Mouse (Mus musculus) limb, embryonic 14.5 days (tissue): ENCODE data around the gene Pxt1. TPM values are rescaled to one million over a fixed set of nuclear protein-coding genes. Genes with fewer than 3 reads are reported as not detected.

ENCODE experiments used
- ATAC-seq: fragments of 200-750 bp; cut with Nextera tagmentation; 2 replicates; pipeline ENCODE4 v1.8.0; 2017; ENCODE audit warnings: low read depth, moderate number of reproducible peaks, moderate TSS enrichment; ENCODE audit not compliant: low FRiP score
- DNase-seq: peaks from one replicate; pipeline ENCODE4 v3.0.0-alpha.2; 2015; ENCODE audit warnings: low spot score
- H3K27ac ChIP-seq: fragments of 300-500 bp; sonication (generic); replicated peaks from 2 replicates; pipeline ENCODE4 v1.5.1; 2014; ENCODE audit warnings: low read depth, mild to moderate bottlenecking, low read length, moderate library complexity, mixed read lengths
- H3K27me3 ChIP-seq: fragments of 300-500 bp; sonication (generic); 2 replicates; pipeline ENCODE4 v1.6.1; 2014; ENCODE audit warnings: low read length, mixed read lengths; ENCODE audit not compliant: control insufficient read depth, insufficient read depth
- H3K36me3 ChIP-seq: fragments of 300-500 bp; sonication (generic); 2 replicates; pipeline ENCODE4 v1.6.1; 2014; ENCODE audit warnings: mild to moderate bottlenecking, low read length, moderate library complexity, mixed read lengths; ENCODE audit not compliant: control insufficient read depth, insufficient read depth
- H3K4me1 ChIP-seq: fragments of 300-500 bp; sonication (generic); 2 replicates; pipeline ENCODE4 v1.6.1; 2014; ENCODE audit warnings: antibody characterized with exemption, low read length, mixed read lengths; ENCODE audit not compliant: control insufficient read depth, insufficient read depth
- H3K4me2 ChIP-seq: fragments of 300-500 bp; sonication (generic); replicated peaks from 2 replicates; pipeline ENCODE4 v1.6.1; 2014; ENCODE audit warnings: low read depth, mild to moderate bottlenecking, low read length, moderate library complexity; ENCODE audit not compliant: severe bottlenecking
- H3K4me3 ChIP-seq: fragments of 300-500 bp; sonication (generic); replicated peaks from 2 replicates; pipeline ENCODE4 v1.5.1; 2014; ENCODE audit warnings: low read length
- H3K9ac ChIP-seq: fragments of 300-500 bp; sonication (generic); 2 replicates; pipeline ENCODE4 v1.6.1; 2014; ENCODE audit warnings: mild to moderate bottlenecking, low read depth, low read length, moderate library complexity; ENCODE audit not compliant: severe bottlenecking
- H3K9me3 ChIP-seq: fragments of 300-500 bp; sonication (generic); 2 replicates; pipeline ENCODE4 v1.6.1; 2016; ENCODE audit warnings: low read length; ENCODE audit not compliant: control insufficient read depth
- POLR2A ChIP-seq: fragments of 200-500 bp; IDR thresholded peaks from 2 replicates; pipeline ENCODE4 v1.8.0; 2012; ENCODE audit warnings: inconsistent platforms, mild to moderate bottlenecking, moderate library complexity, borderline replicate concordance; ENCODE audit not compliant: insufficient read depth, insufficient read length; ENCODE audit errors: extremely low read depth
- WGBS: fragments of 180-500 bp; shearing (Covaris S2); extraction: QIAGEN DNeasy Blood & Tissue Kit; methylation state at CpG from one replicate; pipeline ENCODE4 v1.1.7; 2014; 5-methylcytosine and 5-hydroxymethylcytosine counted together
- polyA plus RNA-seq, 2 experiments: library from polyadenylated mRNA; depleted of rRNA in 1 of 2; stranded (reverse) in 1 of 2; unstranded in 1 of 2; fragments of >200 nt; fragmentation: Nextera tagmentation in 1 of 2; extraction: Ambion mirVana in 1 of 2; gene quantifications; 2 replicates each; pipeline versions ENCODE4 v1.2.1 to v1.2.3; 2012 to 2014

The Pxt1 gene
- polyA plus RNA-seq, 2 experiments: 0.20 TPM; not detected in 1

- no peak overlapping the region for H3K27ac ChIP-seq
- 22% methylated on average over 7 of the region's 7 CpGs for WGBS
- no peaks in the 10 kb centered on the region for H3K9me3 ChIP-seq
- ATAC-seq (no peak), DNase-seq (no peak)
- no peaks in the 10 kb centered on the region for H3K36me3 ChIP-seq
- no peak for TF ChIP-seq POLR2A
- H3K4me2 ChIP-seq: no peak overlapping the region
- 0 out of 2 replicates have a peak, but pooled peaks cover 7% of the 10 kb centered on the region for H3K27me3 ChIP-seq
- H3K9ac ChIP-seq: no peak overlapping the region
- H3K4me3 ChIP-seq: no peak overlapping the region
- no peaks in the 10 kb centered on the region for H3K4me1 ChIP-seq
These were observed 33.5 kb downstream of the Pxt1 start for GRCm38 (mm10) chr17:28910139-28910538.

GRCm38 (mm10) chr17:28909252-28909941 lies 34.2 kb downstream of the Pxt1 start:
- Histone ChIP-seq H3K9ac (peak overlapping the region; percentile 49), H3K36me3 (no peaks in the 10 kb centered on the region), H3K4me1 (no peaks in the 10 kb centered on the region), H3K27ac (no peak overlapping the region), H3K9me3 (no peaks in the 10 kb centered on the region), H3K4me2 (peak overlapping the region; percentile 47), H3K4me3 (peak overlapping the region; percentile 24), H3K27me3 (0 out of 2 replicates have a peak, but pooled peaks cover 7% of the 10 kb centered on the region)
- DNase-seq (no peak), ATAC-seq (peak; percentile 12; the same call in 1 of the 2 replicates)
- 10% methylated on average over 28 of the region's 29 CpGs for whole genome bisulfite sequencing
- no peak for TF ChIP-seq POLR2A

GRCm38 (mm10) chr17:28907959-28908358 lies 35.7 kb downstream of the Pxt1 start:
- 0 out of 2 replicates have a peak, but pooled peaks cover 7% of the 10 kb centered on the region for H3K27me3 ChIP-seq
- H3K9me3 ChIP-seq: no peaks in the 10 kb centered on the region
- no peaks in the 10 kb centered on the region for H3K36me3 ChIP-seq
- no peak overlapping the region for H3K4me3 ChIP-seq
- no peak overlapping the region for H3K9ac ChIP-seq
- peak; percentile 28 for DNase-seq
- no peak overlapping the region for H3K27ac ChIP-seq
- H3K4me2 ChIP-seq: no peak overlapping the region
- no peak for ATAC-seq
- WGBS: 75% methylated on average over 7 of the region's 7 CpGs
- no peak for TF ChIP-seq POLR2A
- no peaks in the 10 kb centered on the region for H3K4me1 ChIP-seq

DNA sequence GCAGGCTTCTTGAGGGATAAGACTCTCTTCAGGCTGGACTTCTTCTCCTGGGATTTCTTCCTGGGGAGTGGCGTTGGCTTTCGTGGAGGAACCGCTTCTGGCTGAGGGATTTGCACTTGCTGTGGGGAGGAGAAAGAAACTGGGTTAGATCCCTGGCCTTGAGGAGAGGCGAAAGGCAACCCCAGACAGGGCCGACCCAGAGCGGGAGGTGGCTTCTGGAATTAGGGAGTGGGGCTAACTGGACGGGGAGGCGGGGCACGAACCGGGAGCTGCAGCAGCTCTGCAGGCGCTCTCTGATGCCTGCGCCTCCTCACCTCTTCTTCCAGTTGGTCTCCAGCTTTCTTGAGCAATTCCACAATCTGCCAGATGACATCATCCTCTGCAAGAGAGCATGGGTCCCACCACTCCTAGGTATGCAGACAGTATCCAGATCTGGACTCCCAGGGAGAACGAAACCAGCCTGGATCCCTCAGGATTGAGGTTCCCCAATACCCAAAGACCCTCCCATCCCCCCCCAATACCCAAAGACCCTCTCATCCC lies 38.2 kb downstream of the Pxt1 start:
- H3K36me3 ChIP-seq: no peaks in the 10 kb centered on the region
- no peak overlapping the region for H3K9ac ChIP-seq
- 55% methylated on average over 12 of the region's 13 CpGs for WGBS
- TF ChIP-seq POLR2A: no peak
- DNase-seq (no peak), ATAC-seq (no peak)
- no peaks in the 10 kb centered on the region for H3K4me1 ChIP-seq
- H3K27ac ChIP-seq: no peak overlapping the region
- no peaks in the 10 kb centered on the region for H3K9me3 ChIP-seq
- 0 out of 2 replicates have a peak, but pooled peaks cover 6% of the 10 kb centered on the region for H3K27me3 ChIP-seq
- no peak overlapping the region for H3K4me3 ChIP-seq
- no peak overlapping the region for H3K4me2 ChIP-seq

DNA sequence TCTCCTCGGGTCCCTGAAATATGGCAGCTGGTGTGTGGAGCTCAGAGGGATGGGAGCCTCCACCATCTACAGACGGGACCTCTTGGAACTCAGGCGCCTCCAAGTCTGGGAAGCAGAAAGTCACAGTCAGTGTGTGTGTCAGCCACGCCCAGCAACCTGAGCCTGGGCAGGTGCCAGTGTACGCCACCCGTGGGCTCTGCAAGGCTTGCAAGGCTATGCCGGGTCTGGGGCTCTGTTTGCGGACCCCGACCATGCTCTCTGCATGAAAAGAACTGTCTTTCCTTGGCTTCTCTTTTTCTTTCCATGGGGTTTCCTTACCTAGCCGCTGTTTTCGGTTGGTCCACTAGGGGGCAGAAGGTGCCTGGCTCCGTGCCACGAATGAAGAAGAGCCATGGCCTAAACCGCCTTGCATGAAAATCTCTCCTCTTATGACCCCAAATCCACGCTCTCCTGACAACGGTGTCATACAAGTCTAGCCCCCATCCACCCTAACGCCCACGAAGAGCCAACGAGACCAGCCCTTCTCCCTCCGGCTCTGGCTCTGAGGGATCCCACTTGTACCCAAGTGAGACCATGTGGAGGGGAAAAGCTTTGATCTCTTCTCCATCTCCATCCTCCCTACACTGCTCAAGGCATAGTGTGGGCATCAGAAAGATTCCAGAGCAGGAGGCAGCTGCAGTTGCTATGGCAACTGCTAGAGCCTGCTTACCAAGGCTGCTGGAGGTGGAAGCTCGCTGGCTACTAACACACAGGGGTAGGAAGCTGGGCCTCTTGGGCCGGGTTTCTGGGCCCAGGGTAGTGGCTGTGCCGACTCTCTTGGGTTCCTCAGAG lies 38.9 kb downstream of the Pxt1 start:
- H3K36me3 ChIP-seq: no peaks in the 10 kb centered on the region
- DNase-seq (no peak), ATAC-seq (0 out of 2 replicates have a peak, but pooled peaks have one; percentile 15)
- TF ChIP-seq POLR2A: no peak
- no peaks in the 10 kb centered on the region for H3K9me3 ChIP-seq
- no peaks in the 10 kb centered on the region for H3K4me1 ChIP-seq
- no peak overlapping the region for H3K4me3 ChIP-seq
- no peak overlapping the region for H3K4me2 ChIP-seq
- no peak overlapping the region for H3K27ac ChIP-seq
- H3K9ac ChIP-seq: no peak overlapping the region
- no peaks in the 10 kb centered on the region for H3K27me3 ChIP-seq
- 32% methylated on average over 23 of the region's 23 CpGs for WGBS
